Mouse (Mus musculus) thymus, postnatal 25 days (tissue): ENCODE results near the gene Tmem185b.

Experiments used
- DNase-seq: peaks from one replicate; pipeline ENCODE4 v3.0.0; 2022

Tmem185b gene

GRCm38 (mm10) chr1:119540836-119541557 lies 15.0 kb downstream of the Tmem185b start:
- DNase-seq = no peak

- no peak for DNase-seq
Measured at GRCm38 (mm10) chr1:119541570-119541969, 15.6 kb downstream of the Tmem185b start.

- DNase-seq = no peak
Measured at GRCm38 (mm10) chr1:119543316-119543715, 17.4 kb downstream of the Tmem185b start.

GRCm38 (mm10) chr1:119544611-119545155 lies 18.7 kb downstream of the Tmem185b start:
- no peak for DNase-seq

- no peak for DNase-seq
Measured at GRCm38 (mm10) chr1:119545164-119545563, 19.2 kb downstream of the Tmem185b start.

- DNase-seq = no peak
Measured at GRCm38 (mm10) chr1:119545671-119546070, 19.7 kb downstream of the Tmem185b start.

- DNase-seq = no peak
Measured at GRCm38 (mm10) chr1:119546490-119546889, 20.5 kb downstream of the Tmem185b start.

- DNase-seq = peak; percentile 70
Measured at GRCm38 (mm10) chr1:119548668-119549326, 22.8 kb downstream of the Tmem185b start.

- DNase-seq = no peak
Measured at GRCm38 (mm10) chr1:119549327-119549689, 23.3 kb downstream of the Tmem185b start.

- DNase-seq = no peak
Measured at GRCm38 (mm10) chr1:119550064-119550463, 24.1 kb downstream of the Tmem185b start.

- no peak for DNase-seq
Measured at GRCm38 (mm10) chr1:119551651-119552050, 25.7 kb downstream of the Tmem185b start.

GRCm38 (mm10) chr1:119555651-119556050 lies 29.7 kb downstream of the Tmem185b start:
- no peak for DNase-seq

GRCm38 (mm10) chr1:119557641-119558395 lies 31.9 kb downstream of the Tmem185b start:
- no peak for DNase-seq

GRCm38 (mm10) chr1:119565531-119565930 lies 39.6 kb downstream of the Tmem185b start:
- no peak for DNase-seq

GRCm38 (mm10) chr1:119570134-119570533 lies 44.2 kb downstream of the Tmem185b start:
- DNase-seq = no peak
